ENCODE assay signal across 24 mouse cellular contexts in genomic region chr1:183619451-183620059, GRCm38 (mm10).
"Had no signal": no experiment of that assay in that cellular context is flagged by ENCODE, and none has a peak within 500 bp of the region (broad histone marks: within the 10 kb centered on the region; RNA-seq: fewer than 3 reads in every experiment).

No protein-coding gene starts in this region.

- H3K4me2 ChIP-seq: heart, embryonic 11.5 days; heart, embryonic 13.5 days; heart, embryonic 15.5 days; hindbrain, embryonic 13.5 days; hindbrain, embryonic 15.5 days; limb, embryonic 12.5 days; liver, embryonic 11.5 days; liver, embryonic 13.5 days had no signal

- H3K4me1 ChIP-seq: heart, embryonic 13.5 days; heart, embryonic 15.5 days; hindbrain, embryonic 13.5 days; limb, embryonic 10.5 days; limb, embryonic 12.5 days; liver, embryonic 13.5 days had no signal

- ATAC-seq: hindbrain, postnatal 0 days; intestine, embryonic 16.5 days had no signal

- H3K36me3 ChIP-seq: heart, embryonic 13.5 days; heart, embryonic 15.5 days; hindbrain, embryonic 13.5 days; hindbrain, embryonic 15.5 days; limb, embryonic 10.5 days; limb, embryonic 12.5 days; liver, embryonic 13.5 days had no signal

- H3K9ac ChIP-seq: heart, embryonic 13.5 days; heart, embryonic 15.5 days; hindbrain, embryonic 13.5 days; hindbrain, embryonic 15.5 days; limb, embryonic 12.5 days; liver, embryonic 13.5 days had no signal

- H3K9me3 ChIP-seq: heart, embryonic 13.5 days; heart, embryonic 15.5 days; hindbrain, embryonic 13.5 days; hindbrain, embryonic 15.5 days; limb, embryonic 10.5 days; limb, embryonic 12.5 days; liver, embryonic 13.5 days had no signal

- DNase-seq: gastrocnemius, postnatal 14 days; gastrocnemius, postnatal 36 days; heart, adult 18-20 months; heart, postnatal 14 days; heart, postnatal 36 days; kidney, adult 11 months; kidney, adult 2 months; kidney, postnatal 10 days; kidney, postnatal 25 days; kidney, postnatal 4 days; liver; liver, embryonic 13.5 days had no signal

- H3K4me3 ChIP-seq: heart, embryonic 13.5 days; heart, embryonic 15.5 days; hindbrain, embryonic 13.5 days; hindbrain, embryonic 15.5 days; layer of hippocampus, adult 2 months; left cerebral cortex, adult 2 months; limb, embryonic 10.5 days; limb, embryonic 12.5 days; liver, embryonic 13.5 days had no signal

- H3K27me3 ChIP-seq: heart, embryonic 15.5 days; hindbrain, embryonic 13.5 days; hindbrain, embryonic 15.5 days; limb, embryonic 12.5 days; liver, embryonic 13.5 days had no signal

- H3K27ac ChIP-seq: heart, embryonic 13.5 days; heart, embryonic 15.5 days; hindbrain, embryonic 13.5 days; hindbrain, embryonic 15.5 days; hindbrain, postnatal 0 days; layer of hippocampus, adult 2 months; left cerebral cortex, adult 2 months; limb, embryonic 10.5 days; limb, embryonic 12.5 days; liver, embryonic 13.5 days had no signal
